Mouse (Mus musculus) naive thymus-derived CD4-positive, alpha-beta T cell, adult 5 months (primary cell): ENCODE data around the gene Zfp740. TPM values are rescaled to one million over a fixed set of nuclear protein-coding genes. Genes with fewer than 3 reads are reported as not detected.

Source experiments
- polyA plus RNA-seq: library from polyadenylated mRNA; unstranded; fragments of 100-300 nt; shearing (Covaris generic); gene quantifications from one replicate; pipeline ENCODE4 v1.2.1, GENCODE M21; 2017

Gene Zfp740
- 135 TPM for polyA plus RNA-seq

DNA sequence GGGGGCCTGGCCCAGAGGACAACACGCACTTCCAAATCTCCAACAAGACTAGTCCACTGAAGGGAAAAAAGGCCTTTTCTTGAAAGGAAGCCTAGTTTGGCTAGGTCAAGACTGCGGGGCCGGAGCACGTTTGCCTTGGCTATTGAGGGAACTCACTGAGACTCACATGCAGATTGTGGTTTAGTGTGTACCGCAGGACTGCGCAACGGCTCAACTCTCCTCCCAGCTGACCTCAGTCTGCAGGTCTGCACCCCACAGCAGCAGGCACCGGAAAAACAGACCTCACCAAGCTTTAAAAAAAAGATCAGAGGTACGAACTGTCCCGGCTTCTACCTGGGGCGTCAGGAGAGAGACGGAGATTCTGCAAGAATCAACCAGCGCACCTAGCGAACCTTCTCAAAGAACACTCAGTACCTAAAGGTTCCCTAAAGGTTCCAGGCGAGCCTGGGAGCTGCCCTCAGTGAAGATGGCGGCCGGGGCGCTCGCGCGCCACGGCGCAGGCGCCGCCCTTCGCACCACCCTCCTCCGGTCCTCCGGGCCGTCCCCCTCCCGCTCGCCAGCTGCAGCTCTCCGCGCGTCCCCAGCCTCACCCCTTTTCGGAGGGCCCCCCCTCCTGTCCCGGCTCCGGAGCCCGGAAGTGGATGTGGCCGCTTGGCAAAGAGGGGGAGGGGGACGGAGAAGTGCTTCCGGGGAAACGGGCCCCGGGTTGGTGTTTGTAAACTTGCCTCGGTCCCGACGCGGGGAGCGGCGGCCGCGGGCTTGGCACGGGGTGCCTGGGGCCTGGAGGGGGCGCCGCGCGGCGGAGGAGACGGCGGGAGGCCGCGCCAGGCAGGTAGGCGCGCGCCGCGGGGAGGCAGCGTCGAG, at the start of gene Zfp740:
Gene Zfp740 (plus strand): TSS at position 279 of the 864 bp plus-strand sequence.

GRCm38 (mm10) chr15:102204674-102205505, 1.8 kb downstream of the Zfp740 start, which contains the start of gene Csad:
Gene Csad (minus strand): TSS chr15:102204724.

DNA sequence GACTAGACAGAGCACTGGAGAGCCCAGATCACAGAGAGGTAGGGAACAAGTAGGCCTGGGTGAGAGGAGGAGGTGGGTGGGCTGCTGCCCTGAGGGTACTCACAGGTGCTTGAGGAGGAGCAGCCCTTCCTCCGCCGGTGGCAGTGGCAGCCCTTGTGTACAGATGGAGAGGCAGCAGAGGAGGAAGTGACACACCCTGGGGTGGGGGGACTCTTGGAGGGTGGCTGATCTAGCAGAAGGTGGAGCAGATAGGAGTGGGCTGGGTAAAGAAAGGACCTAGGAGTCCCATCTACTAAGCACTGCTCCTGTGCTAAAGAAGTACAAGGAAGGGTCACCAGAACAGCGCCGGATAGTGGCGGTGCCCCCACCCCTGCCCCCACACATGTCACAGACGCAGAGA, 28.7 kb downstream of the Zfp740 start, which contains the start of gene Itgb7:
Gene Itgb7 (minus strand): TSS at position 197 of the 400 bp plus-strand sequence.

GRCm38 (mm10) chr15:102257202-102258075, 54.4 kb downstream of the Zfp740 start, which contains the start of gene Rarg:
Gene Rarg (minus strand): TSS chr15:102257517.

Other genes starting within 250 kb of the Zfp740 start
- gene Krt78, start 249.0 kb upstream of the Zfp740 start, polyA plus RNA-seq = not detected
- gene Krt8, start 198.8 kb upstream of the Zfp740 start, polyA plus RNA-seq = not detected
- gene Krt18, start 175.1 kb upstream of the Zfp740 start, polyA plus RNA-seq = not detected
- gene Eif4b, start 129.5 kb upstream of the Zfp740 start, polyA plus RNA-seq = 119 TPM
- not detected for gene Tns2, start 102.8 kb upstream of the Zfp740 start, polyA plus RNA-seq
- gene Spryd3, start 67.0 kb upstream of the Zfp740 start, polyA plus RNA-seq = 30.0 TPM
- 0.31 TPM for gene Igfbp6, start 58.9 kb upstream of the Zfp740 start, polyA plus RNA-seq
- not detected for gene Soat2, start 52.7 kb upstream of the Zfp740 start, polyA plus RNA-seq
- 13.8 TPM for gene Csad, start 1.5 kb downstream of the Zfp740 start, polyA plus RNA-seq
- 903 TPM for gene Itgb7, start 28.7 kb downstream of the Zfp740 start, polyA plus RNA-seq
- 5.5 TPM for gene Rarg, start 54.3 kb downstream of the Zfp740 start, polyA plus RNA-seq
- not detected for gene Gm9918, start 67.3 kb downstream of the Zfp740 start, polyA plus RNA-seq
- 34.6 TPM for gene Mfsd5, start 76.2 kb downstream of the Zfp740 start, polyA plus RNA-seq
- not detected for gene Espl1, start 93.0 kb downstream of the Zfp740 start, polyA plus RNA-seq
- 462 TPM for gene Pfdn5, start 122.9 kb downstream of the Zfp740 start, polyA plus RNA-seq
- gene Myg1, start 128.5 kb downstream of the Zfp740 start, polyA plus RNA-seq = 47.0 TPM
- 49.0 TPM for gene Aaas, start 147.5 kb downstream of the Zfp740 start, polyA plus RNA-seq
- not detected for gene Sp7, start 163.9 kb downstream of the Zfp740 start, polyA plus RNA-seq
- gene Sp1, start 202.9 kb downstream of the Zfp740 start, polyA plus RNA-seq = 19.8 TPM
- not detected for gene Amhr2, start 242.1 kb downstream of the Zfp740 start, polyA plus RNA-seq